Mouse (Mus musculus): Measurements from ENCODE around the gene Pgc.

Pgc gene

DNA sequence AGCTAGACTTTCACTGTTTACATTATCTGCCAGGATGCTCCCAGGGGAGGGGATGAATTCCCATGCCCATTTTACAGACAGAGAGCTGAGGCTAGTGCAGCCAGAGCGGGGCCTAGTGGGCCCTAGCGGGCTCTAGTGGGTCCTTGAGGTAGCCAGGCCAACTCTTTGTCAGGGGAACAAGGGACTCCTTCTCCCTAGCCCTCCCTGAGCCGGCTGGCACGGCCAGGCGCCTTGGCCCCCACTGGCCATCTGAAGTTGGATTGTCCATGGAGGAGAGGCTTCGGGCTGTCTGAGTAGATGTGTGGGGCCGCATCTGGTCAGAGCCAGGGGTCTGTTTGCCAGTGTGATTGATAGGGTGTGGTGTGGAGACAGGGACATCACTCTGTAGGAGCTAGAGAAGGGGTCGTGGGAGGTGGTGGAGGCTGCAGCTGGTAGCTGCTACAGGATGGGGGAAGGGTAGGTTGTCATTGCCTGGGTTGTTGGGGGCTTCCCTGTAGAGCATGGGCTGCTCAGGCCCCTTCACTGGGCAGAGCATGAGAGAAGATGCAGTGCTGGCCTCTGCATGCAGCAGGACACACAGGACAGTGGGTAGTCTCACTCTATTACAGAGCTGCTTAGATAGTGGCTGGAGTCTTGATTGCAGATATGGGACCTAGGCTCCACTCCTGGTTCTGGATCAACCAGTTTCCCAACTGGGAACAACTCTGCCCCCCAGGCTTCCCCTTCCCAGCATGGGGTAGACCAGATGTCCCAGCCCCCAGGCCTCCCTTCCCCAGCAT, 57.0 kb downstream of the Pgc start:
- DNase-seq (ENCODE audit: low read depth, low spot score), result no peak
